Mouse (Mus musculus) kidney, embryonic 16.5 days (tissue): Measurements from ENCODE around the gene Gm11487. TPM values are rescaled to one million over a fixed set of nuclear protein-coding genes. Genes with fewer than 3 reads are reported as not detected.
"Not testable (repeated sequence)": the region's sequence is repeated elsewhere in the genome, so short reads cannot be mapped to it uniquely, and the experiment has no call there.

Source experiments
- ATAC-seq: fragments of 200-750 bp; cut with Nextera tagmentation; 2 replicates; pipeline ENCODE4 v1.8.0; 2017; ENCODE audit warnings: moderate TSS enrichment; ENCODE audit not compliant: low FRiP score, low TSS enrichment
- H3K27ac ChIP-seq: fragments of 300-500 bp; sonication (generic); 2 replicates; pipeline ENCODE4 v1.5.1; 2014; ENCODE audit warnings: low read length
- H3K27me3 ChIP-seq: fragments of 300-500 bp; sonication (generic); 2 replicates; pipeline ENCODE4 v1.6.1; 2014; ENCODE audit warnings: low read length, control low read depth, mixed read lengths; ENCODE audit not compliant: insufficient read depth
- H3K36me3 ChIP-seq: fragments of 300-500 bp; sonication (generic); 2 replicates; pipeline ENCODE4 v1.6.1; 2014; ENCODE audit warnings: low read length, control low read depth, mixed read lengths; ENCODE audit not compliant: insufficient read depth
- H3K4me1 ChIP-seq: fragments of 300-500 bp; sonication (generic); 2 replicates; pipeline ENCODE4 v1.6.1; 2014; ENCODE audit warnings: low read length, control low read depth, mixed read lengths; ENCODE audit not compliant: insufficient read depth
- H3K4me2 ChIP-seq: fragments of 300-500 bp; sonication (generic); replicated peaks from 2 replicates; pipeline ENCODE4 v1.6.1; 2014; ENCODE audit warnings: low read depth, low read length
- H3K4me3 ChIP-seq: fragments of 300-500 bp; sonication (generic); 2 replicates; pipeline ENCODE4 v1.5.1; 2014; ENCODE audit warnings: mild to moderate bottlenecking, low read length
- H3K9ac ChIP-seq: fragments of 300-500 bp; sonication (generic); replicated peaks from 2 replicates; pipeline ENCODE4 v1.6.1; 2014; ENCODE audit warnings: low read length
- H3K9me3 ChIP-seq: fragments of 300-500 bp; sonication (generic); 2 replicates; pipeline ENCODE4 v1.6.1; 2016; ENCODE audit warnings: low read length, control low read depth
- WGBS: fragments of 180-500 bp; shearing (Covaris S2); extraction: QIAGEN DNeasy Blood & Tissue Kit; methylation state at CpG from one replicate; pipeline ENCODE4 v1.1.7; 2014; 5-methylcytosine and 5-hydroxymethylcytosine counted together
- polyA plus RNA-seq: library from polyadenylated mRNA; unstranded; fragments of >200 nt; fragmentation: Nextera tagmentation; extraction: Ambion mirVana; gene quantifications from 2 replicates; pipeline ENCODE4 v1.2.1, GENCODE M21; 2015

The Gm11487 gene
- polyA plus RNA-seq: not detected in 2 replicates

GRCm38 (mm10) chr4:73404972-73405371, at the start of gene Gm11487:
Gene Gm11487, minus strand, starts transcription at chr4:73405072.
- not testable (repeated sequence) for H3K9ac ChIP-seq, ATAC-seq, H3K27ac ChIP-seq, H3K27me3 ChIP-seq, H3K9me3 ChIP-seq, H3K36me3 ChIP-seq, H3K4me3 ChIP-seq, H3K4me2 ChIP-seq, H3K4me1 ChIP-seq
- WGBS: 98% methylated on average over 3 of the region's 4 CpGs

DNA sequence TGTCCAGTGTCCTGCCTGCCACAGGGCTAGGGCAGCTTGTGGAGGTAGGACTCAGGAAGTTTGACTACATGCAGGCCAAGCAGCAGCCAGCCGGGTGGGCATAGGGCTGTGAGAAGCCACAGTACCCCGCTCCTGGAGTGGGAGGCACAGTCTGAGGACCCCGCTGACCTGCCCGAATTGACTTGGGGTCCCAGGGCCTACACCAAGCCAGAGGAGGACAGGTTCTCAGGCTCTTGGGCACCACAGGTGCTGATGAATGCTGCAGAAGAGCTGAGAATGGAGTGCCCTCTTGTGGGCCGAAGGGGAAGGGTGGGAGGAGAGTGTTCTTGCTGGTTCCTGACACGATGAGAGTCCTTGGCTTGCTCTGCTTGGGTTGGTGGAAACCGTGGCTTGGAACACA, 39.8 kb upstream of the Gm11487 start:
- Histone ChIP-seq H3K9ac (no peak overlapping the region), H3K27me3 (no peaks in the 10 kb centered on the region), H3K27ac (no peak overlapping the region), H3K4me2 (no peak overlapping the region), H3K9me3 (no peaks in the 10 kb centered on the region), H3K4me3 (no peak overlapping the region), H3K4me1 (no peaks in the 10 kb centered on the region), H3K36me3 (no peaks in the 10 kb centered on the region)
- ATAC-seq: peak; percentile 61; the same call in 1 of the 2 replicates
- WGBS: 52% methylated on average over 7 of the region's 7 CpGs

- no peak overlapping the region for H3K27ac ChIP-seq
- no peaks in the 10 kb centered on the region for H3K4me1 ChIP-seq
- 75% methylated on average over 1 of the region's 1 CpGs for WGBS
- no peaks in the 10 kb centered on the region for H3K36me3 ChIP-seq
- no peak overlapping the region for H3K9ac ChIP-seq
- no peak for ATAC-seq
- no peaks in the 10 kb centered on the region for H3K27me3 ChIP-seq
- no peak overlapping the region for H3K4me2 ChIP-seq
- no peak overlapping the region for H3K4me3 ChIP-seq
- no peaks in the 10 kb centered on the region for H3K9me3 ChIP-seq
Measured at GRCm38 (mm10) chr4:73442568-73442967, 37.7 kb upstream of the Gm11487 start.

DNA sequence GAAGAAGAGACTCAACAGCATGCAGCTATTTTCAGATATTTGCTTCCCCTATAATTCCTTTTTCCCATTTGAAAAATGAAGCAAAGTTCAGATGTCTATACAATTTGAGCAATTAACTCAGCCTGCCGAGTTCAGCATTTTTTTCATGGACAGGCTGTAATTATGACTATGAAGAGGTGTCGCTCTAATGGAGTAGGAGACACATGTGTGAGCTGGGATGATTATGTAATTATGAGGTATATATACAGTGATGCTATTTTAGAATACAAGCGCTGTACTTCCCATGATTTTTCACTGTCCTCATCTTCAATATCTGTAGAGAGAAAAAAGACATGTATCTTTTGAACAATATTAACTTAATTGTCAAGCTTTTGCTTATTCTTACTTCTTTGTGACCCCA, 21.0 kb upstream of the Gm11487 start:
- WGBS: 78% methylated on average over 3 of the region's 3 CpGs
- Histone ChIP-seq H3K9me3 (no peaks in the 10 kb centered on the region), H3K4me2 (no peak overlapping the region), H3K27ac (no peak overlapping the region), H3K27me3 (no peaks in the 10 kb centered on the region), H3K4me1 (no peaks in the 10 kb centered on the region), H3K4me3 (no peak overlapping the region), H3K36me3 (no peaks in the 10 kb centered on the region), H3K9ac (no peak overlapping the region)
- ATAC-seq: no peak

- no peaks in the 10 kb centered on the region for H3K9me3 ChIP-seq
- H3K27ac ChIP-seq: no peak overlapping the region
- WGBS: 95% methylated on average over 12 of the region's 12 CpGs
- H3K36me3 ChIP-seq: no peaks in the 10 kb centered on the region
- no peak overlapping the region for H3K4me3 ChIP-seq
- ATAC-seq: no peak
- H3K27me3 ChIP-seq: no peaks in the 10 kb centered on the region
- no peak overlapping the region for H3K4me2 ChIP-seq
- H3K4me1 ChIP-seq: no peaks in the 10 kb centered on the region
- no peak overlapping the region for H3K9ac ChIP-seq
Measured at GRCm38 (mm10) chr4:73423049-73423448, 18.2 kb upstream of the Gm11487 start.

DNA sequence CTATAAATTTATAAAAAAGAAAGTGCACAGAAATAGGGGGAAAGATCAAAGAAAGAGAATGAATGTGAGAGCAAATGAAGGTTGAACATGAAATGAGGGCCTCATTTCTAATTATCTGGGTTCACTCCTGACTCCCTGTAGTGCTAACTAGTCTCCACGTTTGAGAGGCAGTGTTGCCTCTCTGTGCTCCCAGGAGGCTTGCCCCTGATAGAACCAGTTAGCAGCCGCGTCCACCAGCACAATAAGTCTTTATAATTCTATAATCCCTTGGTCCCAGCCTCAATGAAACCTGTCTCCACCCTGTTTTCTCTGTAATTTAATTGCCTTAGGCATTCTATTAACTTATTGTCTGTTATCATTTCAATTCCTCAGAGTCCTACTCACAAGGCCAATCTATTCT, 38.3 kb downstream of the Gm11487 start:
- Histone ChIP-seq H3K4me1 (no peaks in the 10 kb centered on the region), H3K36me3 (no peaks in the 10 kb centered on the region), H3K27me3 (no peaks in the 10 kb centered on the region), H3K9ac (no peak overlapping the region), H3K27ac (no peak overlapping the region), H3K4me3 (no peak overlapping the region), H3K9me3 (no peaks in the 10 kb centered on the region), H3K4me2 (no peak overlapping the region)
- no peak for ATAC-seq
- WGBS: 58% methylated on average over 3 of the region's 3 CpGs

Other genes starting within 250 kb of the Gm11487 start
- not detected in 2 replicates for gene Gm11238, start 202.8 kb upstream of the Gm11487 start, polyA plus RNA-seq
- gene Gm11237, start 217.9 kb upstream of the Gm11487 start, polyA plus RNA-seq: not detected in 2 replicates
- gene Gm11236, start 233.0 kb upstream of the Gm11487 start, polyA plus RNA-seq: not detected in 2 replicates